Mouse (Mus musculus) lung, postnatal 0 days (tissue): Measurements from ENCODE around the gene Pde4c. TPM values are rescaled to one million over a fixed set of nuclear protein-coding genes. Genes with fewer than 3 reads are reported as not detected.

ENCODE experiments used
- ATAC-seq: fragments of 200-750 bp; cut with Nextera tagmentation; 2 replicates; pipeline ENCODE4 v1.8.0; 2017; ENCODE audit warnings: moderate library complexity
- DNase-seq: peaks from one replicate; pipeline ENCODE4 v3.0.0-alpha.2; 2016; ENCODE audit warnings: low spot score
- H3K27ac ChIP-seq: fragments of 300-500 bp; sonication (generic); 2 replicates; pipeline ENCODE4 v1.5.1; 2014; ENCODE audit warnings: antibody characterized with exemption, mild to moderate bottlenecking, low read length, mixed read lengths
- H3K27me3 ChIP-seq: fragments of 300-500 bp; sonication (generic); replicated peaks from 2 replicates; pipeline ENCODE4 v1.6.1; 2014; ENCODE audit warnings: low read length, mixed read lengths; ENCODE audit not compliant: insufficient read depth
- H3K36me3 ChIP-seq: fragments of 300-500 bp; sonication (generic); 2 replicates; pipeline ENCODE4 v1.6.1; 2014; ENCODE audit warnings: low read length, mixed read lengths; ENCODE audit not compliant: insufficient read depth
- H3K4me1 ChIP-seq: fragments of 300-500 bp; sonication (generic); 2 replicates; pipeline ENCODE4 v1.6.1; 2014; ENCODE audit warnings: antibody characterized with exemption, low read depth, low read length, mixed read lengths; ENCODE audit not compliant: insufficient read depth
- H3K4me2 ChIP-seq: fragments of 300-500 bp; sonication (generic); replicated peaks from 2 replicates; pipeline ENCODE4 v1.6.1; 2014; ENCODE audit warnings: low read depth, mild to moderate bottlenecking, low read length, moderate library complexity, mixed read lengths
- H3K4me3 ChIP-seq: fragments of 300-500 bp; sonication (generic); 2 replicates; pipeline ENCODE4 v1.5.1; 2014; ENCODE audit warnings: low read depth, low read length
- H3K9ac ChIP-seq: fragments of 300-500 bp; sonication (generic); replicated peaks from 2 replicates; pipeline ENCODE4 v1.6.1; 2014; ENCODE audit warnings: low read depth, mild to moderate bottlenecking
- H3K9me3 ChIP-seq: fragments of 300-500 bp; sonication (generic); 2 replicates; pipeline ENCODE4 v1.6.1; 2016; ENCODE audit warnings: low read length, mixed read lengths
- CTCF ChIP-seq: IDR thresholded peaks from 2 replicates; pipeline ENCODE4 v1.5.1; 2016; ENCODE audit warnings: antibody characterized with exemption, mild to moderate bottlenecking
- EP300 ChIP-seq: IDR thresholded peaks from 2 replicates; pipeline ENCODE4 v1.6.1; 2016; ENCODE audit warnings: antibody characterized with exemption, mild to moderate bottlenecking, control low read depth
- WGBS: fragments of 180-500 bp; shearing (Covaris S2); extraction: QIAGEN DNeasy Blood & Tissue Kit; methylation state at CpG from one replicate; pipeline ENCODE4 v1.1.7; 2014; 5-methylcytosine and 5-hydroxymethylcytosine counted together
- polyA plus RNA-seq: library from polyadenylated mRNA; unstranded; fragments of >200 nt; fragmentation: Nextera tagmentation; extraction: Ambion mirVana; gene quantifications from 2 replicates; pipeline ENCODE4 v1.2.1, GENCODE M21; 2015

The Pde4c gene
- polyA plus RNA-seq, 1 experiment from 2014 or later, result 2.0 TPM

DNA sequence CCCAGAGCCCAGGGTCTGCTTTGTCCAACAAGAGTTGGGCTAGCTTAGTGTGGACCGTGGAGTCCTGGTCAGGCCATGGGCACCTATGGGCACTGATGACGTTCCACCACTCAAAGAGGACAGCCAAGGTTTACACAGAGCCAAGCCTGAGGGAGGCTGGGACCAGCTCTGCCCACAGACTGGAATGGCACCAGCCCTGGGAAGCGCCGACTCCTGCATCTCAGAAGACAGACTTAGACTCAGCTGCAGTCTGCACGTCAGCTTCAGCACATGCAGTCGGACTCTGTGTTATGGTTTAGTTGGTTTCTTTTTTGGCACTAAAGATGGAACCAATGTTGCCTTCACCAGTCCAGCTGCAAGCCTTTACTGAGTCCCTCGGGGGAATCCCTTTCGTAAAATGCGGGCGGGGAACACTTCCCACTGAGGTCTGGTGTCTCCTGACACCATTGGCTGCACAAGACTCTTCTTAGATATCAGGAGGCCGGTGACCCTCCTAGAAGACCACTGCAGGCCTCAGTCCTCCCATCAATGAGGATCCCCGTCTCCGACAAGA, 26.7 kb downstream of the Pde4c start:
- Histone ChIP-seq H3K4me1 (peaks cover 10% of the 10 kb centered on the region; the same call in 1 of the 2 replicates), H3K9ac (no peak overlapping the region), H3K27me3 (peaks cover 4% of the 10 kb centered on the region; the same call in 1 of the 2 replicates), H3K9me3 (no peaks in the 10 kb centered on the region), H3K27ac (no peak overlapping the region), H3K4me2 (no peak overlapping the region), H3K4me3 (no peak overlapping the region), H3K36me3 (no peaks in the 10 kb centered on the region)
- WGBS, result 82% methylated on average over 13 of the region's 13 CpGs
- ATAC-seq, result no peak
- TF ChIP-seq EP300, result no peak
- TF ChIP-seq CTCF, result no peak
- DNase-seq, result no peak

DNA sequence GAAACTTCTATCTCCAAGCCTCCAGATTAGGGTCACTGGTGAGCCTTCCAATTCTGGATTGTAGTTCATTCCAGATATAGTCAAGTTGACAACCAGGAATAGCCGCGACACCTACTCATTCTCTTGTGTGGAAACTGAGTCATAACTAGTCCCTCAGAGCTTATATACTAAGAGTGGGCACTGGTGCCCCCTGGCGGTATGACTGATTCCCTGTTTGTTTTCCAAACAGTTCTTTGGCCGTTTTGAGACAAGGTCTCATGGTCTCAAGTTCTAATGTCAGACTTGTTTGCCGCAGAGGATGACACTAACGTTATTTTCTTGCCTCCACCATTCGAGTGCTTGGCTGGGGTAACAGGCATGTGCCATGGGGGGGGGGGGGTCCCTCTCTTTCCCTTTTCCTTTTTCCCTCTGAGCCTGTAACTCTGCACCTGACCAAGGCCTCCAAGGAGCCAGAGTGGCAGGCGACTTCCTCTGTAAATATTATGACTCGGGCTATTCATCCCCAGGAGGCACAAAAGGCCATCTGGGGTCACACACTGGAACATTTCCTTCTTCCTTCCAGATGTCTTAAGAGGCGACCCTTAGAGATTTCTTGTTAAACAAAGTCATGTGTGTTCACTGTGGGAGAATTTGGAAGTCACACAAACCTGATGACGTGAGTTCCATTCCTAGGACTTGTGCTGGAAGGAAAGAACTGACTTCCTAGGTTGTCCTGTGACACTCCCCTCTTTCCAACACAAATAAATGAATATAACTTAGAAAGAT, 28.7 kb downstream of the Pde4c start:
- no peak overlapping the region for H3K4me2 ChIP-seq
- no peaks in the 10 kb centered on the region for H3K9me3 ChIP-seq
- peak overlapping the region; percentile 97 for H3K27ac ChIP-seq
- ATAC-seq, result peak; percentile 56
- 15% methylated on average over 11 of the region's 11 CpGs for WGBS
- TF ChIP-seq EP300, result peak; percentile 99
- TF ChIP-seq CTCF, result peak; percentile 80
- DNase-seq, result peak; percentile 97
- H3K4me1 ChIP-seq, result peaks cover 10% of the 10 kb centered on the region; the same call in 1 of the 2 replicates
- H3K36me3 ChIP-seq, result peaks cover 8% of the 10 kb centered on the region; the same call in 1 of the 2 replicates
- H3K9ac ChIP-seq, result no peak overlapping the region
- no peaks in the 10 kb centered on the region for H3K27me3 ChIP-seq
- H3K4me3 ChIP-seq, result no peak overlapping the region

DNA sequence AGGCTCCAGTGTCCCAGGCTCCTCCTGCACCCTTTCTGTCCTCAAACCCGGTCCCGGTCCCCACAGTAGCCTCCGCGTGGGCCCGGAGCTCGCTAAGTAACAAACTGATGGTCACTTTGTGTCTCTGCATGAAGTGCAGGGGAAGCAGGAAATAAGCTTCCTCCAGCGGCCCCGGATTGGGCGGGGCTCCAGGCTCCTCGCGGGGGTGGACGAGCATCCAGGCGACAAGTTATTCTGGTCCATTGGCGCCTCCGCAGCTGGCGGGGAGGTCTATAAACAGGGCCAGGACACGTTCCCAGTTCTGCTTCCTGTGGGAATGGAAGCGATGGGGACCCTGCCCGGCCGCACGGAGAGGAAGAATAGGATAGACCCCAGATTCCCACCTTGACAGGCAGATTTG, 29.6 kb downstream of the Pde4c start:
- Histone ChIP-seq H3K27ac (peak overlapping the region; percentile 97), H3K4me1 (peaks cover 10% of the 10 kb centered on the region; the same call in 1 of the 2 replicates), H3K9me3 (no peaks in the 10 kb centered on the region), H3K4me2 (peak overlapping the region; percentile 47), H3K36me3 (peaks cover 8% of the 10 kb centered on the region; the same call in 1 of the 2 replicates), H3K9ac (0 out of 2 replicates have a peak overlapping the region, but pooled peaks have one; percentile 16), H3K4me3 (peak overlapping the region; percentile 27), H3K27me3 (no peaks in the 10 kb centered on the region)
- WGBS, result 13% methylated on average over 21 of the region's 21 CpGs
- ATAC-seq (peak; percentile 22), DNase-seq (peak; percentile 87)
- TF ChIP-seq CTCF, result no peak
- TF ChIP-seq EP300, result peak; percentile 44; the same call in 1 of the 2 replicates

DNA sequence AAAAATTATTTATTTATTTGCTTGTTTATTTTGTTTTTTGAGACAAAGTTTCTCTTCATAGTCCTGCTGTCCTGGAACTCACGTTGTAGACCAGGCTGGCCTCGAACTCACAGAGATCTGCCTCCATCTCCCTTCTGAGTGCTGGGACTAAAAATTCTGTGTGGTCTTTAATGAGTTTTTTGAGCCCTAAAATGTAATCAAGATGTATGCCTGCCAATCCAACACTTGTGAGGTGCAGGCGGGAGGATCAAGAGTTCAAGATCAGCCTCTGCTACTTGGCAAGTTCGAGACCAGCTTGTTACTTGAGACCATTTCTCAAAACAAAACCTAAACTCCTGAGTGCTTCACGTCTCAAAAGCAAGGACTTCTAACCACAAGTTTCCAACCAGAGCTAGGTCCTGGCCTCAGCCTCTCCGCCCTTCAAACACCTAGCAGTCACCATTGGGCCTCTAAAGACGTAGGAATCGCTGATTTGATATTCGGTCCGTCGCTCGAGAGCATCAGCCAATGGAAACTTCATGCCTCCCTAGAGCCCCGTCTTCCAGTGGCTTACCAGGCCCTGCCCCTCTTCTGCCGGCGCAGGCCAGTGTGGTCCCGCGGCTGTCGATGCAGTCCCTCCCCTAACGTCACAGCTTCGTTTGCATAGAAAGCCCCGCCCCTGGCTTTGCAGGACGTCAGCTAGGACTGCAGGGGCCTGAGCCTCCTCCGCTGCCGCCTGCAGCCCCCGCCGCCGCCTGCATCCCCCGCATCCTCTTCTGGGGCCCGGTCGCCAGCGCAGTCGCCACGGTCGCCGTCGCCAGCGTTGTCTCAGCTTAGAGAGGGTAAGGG, 30.7 kb downstream of the Pde4c start, which contains the start of gene Rab3a:
Gene Rab3a, plus strand, starts transcription at position 637 of the 828 bp plus-strand sequence.
- peaks cover 10% of the 10 kb centered on the region; the same call in 1 of the 2 replicates for H3K4me1 ChIP-seq
- H3K36me3 ChIP-seq, result peaks cover 8% of the 10 kb centered on the region; the same call in 1 of the 2 replicates
- peak; percentile 92 for ATAC-seq
- H3K27ac ChIP-seq, result peak within 1 kb of the TSS; percentile 97
- peak within 1 kb of the TSS; percentile 70 for H3K4me3 ChIP-seq
- WGBS, result 8% methylated on average over 37 of the region's 37 CpGs
- TF ChIP-seq EP300 (peak; percentile 33; the same call in 1 of the 2 replicates), CTCF (peak; percentile 24; the same call in 1 of the 2 replicates)
- peak within 1 kb of the TSS; percentile 57 for H3K9ac ChIP-seq
- H3K4me2 ChIP-seq, result peak within 1 kb of the TSS; percentile 92
- H3K27me3 ChIP-seq, result no peaks in the 10 kb centered on the region
- peak; percentile 99 for DNase-seq
- no peaks in the 10 kb centered on the region for H3K9me3 ChIP-seq

DNA sequence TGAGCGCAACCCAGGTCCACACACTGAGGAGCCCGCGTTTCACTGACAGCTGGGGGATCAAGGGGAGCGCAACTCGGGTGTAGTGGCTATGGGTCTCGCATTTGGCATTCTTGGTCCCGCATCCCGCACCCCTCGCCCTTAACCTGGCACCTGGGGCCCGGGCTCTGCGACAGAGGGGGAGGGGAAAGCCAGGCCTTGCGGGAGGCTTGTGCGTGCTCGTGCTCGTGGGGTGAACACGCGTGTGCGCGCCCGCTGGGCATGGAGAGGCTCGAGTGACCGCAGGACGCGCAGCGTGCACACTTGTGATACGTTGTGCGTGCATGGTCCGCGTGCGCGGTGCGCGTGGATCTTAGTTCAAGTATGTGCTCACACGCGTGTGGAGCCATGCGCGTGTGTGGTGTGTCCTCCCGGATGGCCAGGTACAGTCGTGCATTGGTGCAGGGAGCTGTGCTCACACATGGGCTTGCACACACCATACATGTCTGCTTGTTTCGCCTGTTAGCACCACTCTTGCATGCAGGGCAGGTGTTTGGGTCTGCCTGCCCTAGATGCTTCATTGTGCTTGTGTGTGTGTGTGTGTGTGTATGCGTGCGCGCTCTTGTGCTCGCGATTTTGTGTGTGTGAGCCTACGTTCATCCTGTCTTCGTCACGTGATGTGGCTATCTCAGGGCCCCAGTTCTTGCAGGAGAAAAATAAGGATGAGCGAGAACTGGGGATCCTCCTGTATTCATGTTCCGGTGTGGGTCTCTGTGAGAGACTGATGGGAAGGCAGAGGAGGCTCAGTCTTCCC, 31.5 kb downstream of the Pde4c start:
- Histone ChIP-seq H3K4me1 (peaks cover 17% of the 10 kb centered on the region; the same call in 1 of the 2 replicates), H3K9me3 (no peaks in the 10 kb centered on the region), H3K36me3 (peaks cover 8% of the 10 kb centered on the region; the same call in 1 of the 2 replicates), H3K9ac (peak overlapping the region; percentile 57), H3K4me3 (peak overlapping the region; percentile 70), H3K27ac (peak overlapping the region; percentile 75), H3K4me2 (peak overlapping the region; percentile 92), H3K27me3 (no peaks in the 10 kb centered on the region)
- ATAC-seq, result peak; percentile 29
- TF ChIP-seq CTCF (no peak), EP300 (no peak)
- DNase-seq, result no peak
- WGBS, result 10% methylated on average over 49 of the region's 50 CpGs
